Mouse (Mus musculus): Measurements from ENCODE around the gene B3gnt7.
"Not testable (repeated sequence)": the region's sequence is repeated elsewhere in the genome, so short reads cannot be mapped to it uniquely, and the experiment has no call there.

Gene B3gnt7

DNA sequence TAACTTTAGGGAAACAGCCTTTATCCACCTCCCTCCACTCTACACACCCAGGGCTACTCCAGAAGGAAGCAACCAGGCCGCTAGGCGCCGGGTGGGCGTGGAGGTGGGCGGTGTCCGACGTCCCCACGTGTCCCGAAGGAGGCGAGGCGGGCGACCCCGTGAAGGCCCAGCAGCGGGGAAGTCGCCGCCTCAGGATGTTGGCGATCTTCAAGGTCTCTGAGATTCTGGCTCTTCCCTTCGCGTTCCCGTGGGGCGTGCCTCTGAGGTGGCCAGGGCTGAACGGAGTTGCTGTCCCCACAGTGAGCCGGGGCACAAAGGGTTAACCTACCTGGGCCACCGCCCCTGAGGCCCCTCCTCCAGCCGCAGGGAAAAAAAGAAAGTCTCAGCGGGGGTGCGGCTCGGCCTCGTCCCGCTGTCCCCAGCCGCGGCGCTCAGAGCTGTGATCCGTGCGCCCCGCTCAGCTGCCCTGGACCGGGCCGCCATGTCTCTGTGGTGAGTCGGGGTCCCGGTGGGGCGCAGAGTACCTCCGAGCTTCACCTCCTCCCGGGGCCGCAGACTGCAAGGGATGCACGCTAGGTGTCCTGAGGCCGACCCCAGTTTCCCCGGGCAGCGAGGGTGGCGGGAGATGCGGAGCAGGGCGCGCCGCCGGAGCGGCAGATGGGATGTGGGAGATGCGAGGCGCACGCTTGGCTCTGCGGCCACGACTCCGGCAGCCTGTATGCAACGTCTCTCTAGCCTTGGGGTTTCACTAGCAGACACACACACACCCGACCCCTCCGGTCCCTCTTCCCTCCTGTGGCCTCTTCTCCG lies 636 bp downstream of the B3gnt7 start:
- DNase-seq (ENCODE audit: low spot score): peak; percentile 48

DNA sequence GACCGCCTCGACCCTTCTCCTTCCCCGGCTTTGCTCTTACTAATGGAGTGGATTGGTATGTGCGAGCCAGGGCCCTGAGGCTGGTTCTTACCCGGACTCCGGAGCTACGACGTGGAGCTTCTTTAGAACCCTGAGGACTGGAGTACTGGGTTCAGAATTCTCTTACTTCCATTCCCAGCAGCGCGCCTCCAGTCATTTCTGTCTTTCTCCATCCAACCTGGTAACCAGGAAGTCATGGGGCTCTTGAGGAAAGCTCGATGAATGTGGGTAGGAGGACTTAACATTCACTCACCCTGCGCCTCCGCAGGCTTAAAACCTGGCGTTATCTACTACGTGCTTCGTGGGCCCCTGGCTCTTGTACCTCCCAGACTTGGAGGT lies 1.2 kb downstream of the B3gnt7 start:
- DNase-seq (ENCODE audit: low spot score): no peak

DNA sequence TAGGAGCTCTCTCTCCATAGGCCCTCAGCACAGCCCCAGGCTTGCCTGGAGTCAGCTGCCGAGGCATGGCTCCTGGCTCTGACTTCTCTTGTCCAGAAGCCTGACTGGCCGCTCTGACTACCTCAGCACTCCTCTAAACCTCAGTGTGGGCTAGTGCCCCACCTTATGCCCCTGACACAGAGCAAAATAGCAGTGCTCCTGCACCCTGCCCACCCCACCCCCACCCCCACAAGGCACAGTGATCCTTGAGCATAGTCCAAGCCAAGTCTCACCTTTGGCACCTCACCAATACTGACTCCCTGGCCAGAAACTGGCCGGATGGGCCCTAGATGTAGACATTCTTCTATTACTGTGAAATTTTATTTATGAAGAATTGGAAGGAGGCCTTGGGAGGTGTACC lies 4.1 kb downstream of the B3gnt7 start:
- DNase-seq (ENCODE audit: low spot score): no peak

DNA sequence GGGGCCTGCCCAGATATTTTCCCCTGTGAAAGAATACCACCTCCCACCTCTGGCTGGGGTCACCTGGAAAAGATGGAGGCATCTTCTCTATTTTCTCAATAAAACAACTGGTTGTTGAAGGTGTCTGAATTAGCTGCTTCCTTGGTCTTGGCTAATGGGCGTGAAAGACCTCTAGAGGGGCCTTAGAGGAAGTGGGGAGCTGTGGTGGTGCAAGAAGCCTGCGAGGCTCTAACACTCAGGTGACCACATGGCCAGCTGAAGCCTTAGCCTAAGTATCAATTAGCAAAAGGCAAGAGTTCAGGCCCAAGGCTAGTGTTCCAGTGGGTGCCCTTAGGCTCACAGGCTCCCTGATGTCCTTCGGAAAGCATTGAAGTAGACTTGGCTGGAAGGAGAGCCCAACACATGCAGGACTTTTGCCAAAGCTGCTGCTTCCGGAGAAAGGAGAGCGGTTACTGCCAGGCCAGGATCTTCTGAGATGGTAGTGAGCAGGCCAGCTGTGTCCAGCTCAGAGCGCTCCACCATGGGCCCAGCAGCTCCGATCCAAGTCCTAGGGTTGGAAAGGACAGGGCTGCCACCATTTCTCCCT lies 4.6 kb downstream of the B3gnt7 start:
- DNase-seq (ENCODE audit: low spot score): no peak

DNA sequence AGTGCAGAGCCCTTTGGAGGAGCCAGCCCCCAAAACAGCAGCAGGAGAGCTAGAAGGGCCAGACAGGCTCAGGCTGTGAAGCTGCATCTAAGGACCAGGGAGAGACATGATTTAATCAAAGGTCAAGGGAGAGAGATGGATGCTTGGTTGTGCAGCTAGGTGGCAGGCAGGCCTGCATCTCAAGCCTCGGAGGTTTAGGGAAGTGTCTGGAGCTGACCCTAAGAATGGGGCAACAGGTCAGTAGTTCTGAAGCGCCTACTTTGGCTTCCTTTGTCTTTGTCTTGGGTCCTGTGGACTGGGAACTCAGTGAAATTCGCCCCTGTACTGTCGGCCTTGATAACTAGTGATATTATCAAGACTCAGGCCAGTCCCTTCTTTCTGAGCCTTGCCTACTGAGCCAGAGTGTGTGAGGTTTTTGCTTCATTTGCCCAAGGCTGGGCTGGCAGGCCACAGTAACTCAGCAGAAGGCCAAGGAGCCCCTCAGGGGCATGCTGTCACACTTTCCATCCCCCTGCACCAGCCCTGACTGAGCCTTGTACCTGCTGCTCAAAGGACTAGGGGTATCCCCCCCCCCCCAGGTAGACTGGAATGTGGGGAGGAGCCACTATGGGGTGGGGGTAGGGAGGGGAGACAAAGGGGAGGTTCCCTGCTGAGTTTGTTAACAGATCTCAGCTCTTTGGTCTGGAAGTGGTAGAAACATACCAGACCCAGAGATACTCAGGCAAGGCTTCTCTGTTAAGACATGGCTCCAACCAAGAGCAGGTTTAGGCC lies 5.4 kb downstream of the B3gnt7 start:
- DNase-seq (ENCODE audit: low spot score): no peak

DNA sequence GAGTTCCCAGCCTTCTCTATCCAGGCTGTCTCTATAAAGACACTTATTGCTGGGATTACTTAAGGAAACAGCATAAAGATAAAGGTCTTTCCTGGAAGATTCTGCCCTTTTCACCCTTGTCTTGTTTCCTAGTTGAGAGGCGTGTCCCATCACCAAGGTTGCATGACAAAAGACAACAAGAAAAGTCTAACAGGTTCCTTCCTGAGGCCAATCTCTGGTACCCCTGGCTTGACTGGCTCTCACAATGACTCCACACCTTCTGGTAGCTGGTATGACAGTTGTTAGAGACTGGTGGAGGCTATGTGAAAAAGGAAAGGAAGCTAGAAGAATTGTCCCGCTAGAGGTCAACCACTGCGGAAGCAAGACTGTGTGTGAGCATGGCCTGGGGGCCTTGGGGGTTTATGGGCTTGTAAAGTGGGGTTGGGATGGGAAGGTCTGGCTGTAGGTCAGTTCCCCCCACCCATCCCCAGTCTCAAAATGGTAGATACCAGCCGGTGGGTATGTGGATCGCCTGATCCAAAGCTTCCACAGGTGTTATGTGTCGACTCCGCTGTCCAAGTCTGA lies 6.7 kb downstream of the B3gnt7 start:
- no peak for DNase-seq (ENCODE audit: low spot score)

DNA sequence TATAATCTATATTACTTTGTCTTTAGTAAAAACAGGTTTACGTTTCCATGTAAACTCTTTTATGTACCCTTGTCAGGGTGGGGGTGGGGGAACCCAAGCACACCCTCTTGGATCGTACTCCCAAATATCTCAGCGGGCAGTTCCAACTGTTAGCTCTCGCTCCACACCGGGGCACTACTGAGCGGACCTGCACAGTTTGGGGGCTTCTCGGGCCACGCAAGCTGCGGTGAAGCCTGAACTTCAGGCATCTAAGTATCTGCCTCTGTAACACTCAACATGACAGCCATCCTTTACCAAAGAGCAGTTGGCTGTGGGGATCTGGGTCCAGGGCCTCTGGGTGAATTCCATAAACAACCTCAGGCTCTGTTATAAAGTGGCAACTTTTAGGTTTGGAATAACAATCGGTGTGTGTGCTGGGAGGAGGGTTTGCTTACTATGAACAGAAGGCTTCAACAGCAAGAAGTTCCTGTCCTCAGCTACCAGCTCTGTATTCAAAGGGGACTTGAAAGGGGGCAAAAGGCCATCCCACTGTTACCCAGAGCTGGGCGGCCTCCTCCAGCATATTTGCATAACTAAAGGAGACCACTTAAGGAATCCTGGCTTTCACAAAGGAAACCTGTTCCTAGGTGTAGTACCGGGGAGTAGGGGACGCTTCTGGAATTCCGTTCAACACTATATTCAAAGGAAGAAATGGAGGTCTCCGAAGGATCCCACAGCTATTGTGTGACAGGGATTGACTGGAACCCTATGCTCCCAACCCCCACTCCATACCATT lies 8.1 kb downstream of the B3gnt7 start:
- no peak for DNase-seq (ENCODE audit: low spot score)

DNA sequence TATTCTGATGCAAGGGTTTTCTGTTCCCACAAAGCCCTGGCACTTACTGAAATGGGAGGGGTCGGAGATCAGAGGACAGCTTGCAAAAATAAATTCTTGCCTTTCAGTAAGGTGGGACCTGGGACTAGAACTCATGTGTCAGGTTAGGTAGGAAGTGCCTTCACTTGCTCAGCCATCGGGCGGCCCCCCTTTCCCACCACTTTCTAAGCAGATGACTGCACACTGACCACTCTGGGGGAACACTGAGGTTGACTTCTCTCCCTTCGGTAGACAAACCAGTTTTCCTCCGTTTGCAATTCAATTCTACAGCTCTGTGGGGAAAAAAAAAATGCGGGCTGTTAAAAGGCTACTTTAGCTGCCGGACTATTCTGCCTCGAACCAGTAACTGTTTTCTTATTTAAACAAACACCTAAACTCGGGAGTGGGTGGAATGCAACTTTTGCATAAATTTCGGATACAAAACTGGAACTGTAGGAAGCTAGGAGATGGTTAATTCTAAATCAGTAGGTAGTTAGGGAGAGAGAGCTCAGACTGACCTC lies 8.9 kb downstream of the B3gnt7 start:
- DNase-seq (ENCODE audit: low spot score): no peak

DNA sequence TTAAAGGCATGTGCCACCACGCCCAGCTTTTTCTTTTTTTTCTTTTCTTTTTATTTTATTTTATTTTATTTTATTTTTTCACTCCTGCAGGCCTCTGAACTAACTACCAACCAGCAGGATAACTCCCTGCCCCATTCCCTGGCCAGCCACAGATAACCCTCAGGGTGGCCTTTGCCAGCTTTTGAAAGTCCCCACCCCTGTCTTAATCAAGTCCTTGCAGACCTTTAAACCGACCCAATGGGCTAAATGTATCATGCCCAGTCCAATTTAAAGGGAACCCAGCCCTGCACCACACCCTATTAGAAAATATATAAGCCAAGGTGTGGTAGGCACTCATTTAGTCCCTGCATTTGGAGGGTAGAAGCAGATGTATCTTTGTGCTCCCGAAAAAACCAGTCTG lies 9.6 kb downstream of the B3gnt7 start:
- no peak for DNase-seq (ENCODE audit: low spot score)

DNA sequence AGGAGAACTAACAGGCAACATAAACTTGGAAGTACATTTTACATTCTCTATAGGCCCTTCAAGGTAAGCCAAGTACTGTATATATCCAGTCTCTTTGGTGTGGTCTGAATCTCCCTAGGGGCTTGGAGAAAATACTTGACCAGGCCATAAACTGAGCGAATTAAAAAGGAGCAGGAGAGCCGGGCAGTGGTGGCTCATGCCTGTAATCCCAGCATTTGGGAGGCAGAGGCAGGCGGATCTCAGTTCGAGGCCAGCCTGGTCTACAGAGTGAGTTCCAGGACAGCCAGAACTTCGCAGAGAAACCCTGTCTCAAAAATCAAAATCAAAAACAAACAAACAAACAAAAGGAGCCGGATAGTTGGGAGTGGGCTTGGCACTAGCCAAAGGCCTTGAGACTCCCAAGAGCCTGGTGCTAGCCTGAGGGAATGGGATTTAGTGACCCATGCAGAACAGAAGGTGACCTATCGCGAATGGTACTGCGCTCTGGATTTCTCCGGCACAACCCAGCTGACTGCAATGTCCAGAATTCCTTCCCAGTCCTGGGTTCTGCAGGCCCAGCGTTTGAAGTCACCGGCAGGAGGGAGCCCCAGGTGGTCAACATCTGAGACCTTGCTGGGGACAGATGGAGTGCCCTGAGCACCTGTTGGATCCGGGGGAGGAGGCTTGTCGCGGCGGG lies 10.6 kb downstream of the B3gnt7 start:
- no peak for DNase-seq (ENCODE audit: low spot score)

DNA sequence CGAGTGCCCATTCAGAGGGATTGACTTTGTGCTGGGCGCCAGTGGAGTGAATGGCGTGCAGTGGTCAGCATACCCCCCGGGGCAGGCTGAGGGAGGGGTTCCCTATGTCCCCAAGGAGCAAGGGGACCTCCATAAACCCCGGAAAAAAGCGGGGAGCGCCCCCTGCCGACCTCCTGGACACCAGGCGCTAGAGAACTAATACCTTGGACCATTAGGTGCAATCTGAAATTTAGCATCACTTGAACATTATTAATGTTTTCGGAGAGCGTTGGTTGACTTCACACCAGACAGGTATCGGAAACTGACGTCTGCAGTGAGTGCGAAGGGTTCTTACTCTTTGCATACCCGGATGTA lies 11.1 kb downstream of the B3gnt7 start:
- peak; percentile 25 for DNase-seq (ENCODE audit: low spot score)

DNA sequence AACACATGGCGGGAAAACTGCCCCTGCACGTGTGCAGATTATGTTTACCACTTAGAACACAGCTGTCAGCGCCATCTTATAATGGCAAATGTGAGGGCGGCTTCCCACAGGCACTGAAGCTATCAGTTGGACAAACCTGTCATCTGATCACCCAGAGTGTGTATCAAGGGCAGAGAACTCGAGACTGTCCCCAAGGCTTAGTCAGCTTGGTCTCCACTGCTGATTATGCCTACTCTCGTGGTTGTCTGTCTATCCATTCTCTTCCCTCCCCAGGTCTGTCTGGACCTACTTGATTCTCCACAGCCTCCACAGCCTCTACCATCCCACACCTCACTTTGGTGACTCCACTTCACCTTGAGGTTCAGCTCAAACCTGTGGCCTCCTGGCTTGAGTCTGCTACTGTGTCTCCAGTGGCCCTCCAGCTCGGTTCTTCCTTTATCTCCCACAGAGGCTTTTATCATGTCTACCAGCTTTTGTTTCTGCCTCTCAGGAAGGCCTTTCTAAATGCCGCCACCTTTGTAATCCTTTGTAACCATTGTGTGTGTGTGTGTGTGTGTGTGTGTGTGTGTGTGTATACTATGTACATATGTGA lies 18.3 kb downstream of the B3gnt7 start:
- DNase-seq (ENCODE audit: low spot score): no peak

DNA sequence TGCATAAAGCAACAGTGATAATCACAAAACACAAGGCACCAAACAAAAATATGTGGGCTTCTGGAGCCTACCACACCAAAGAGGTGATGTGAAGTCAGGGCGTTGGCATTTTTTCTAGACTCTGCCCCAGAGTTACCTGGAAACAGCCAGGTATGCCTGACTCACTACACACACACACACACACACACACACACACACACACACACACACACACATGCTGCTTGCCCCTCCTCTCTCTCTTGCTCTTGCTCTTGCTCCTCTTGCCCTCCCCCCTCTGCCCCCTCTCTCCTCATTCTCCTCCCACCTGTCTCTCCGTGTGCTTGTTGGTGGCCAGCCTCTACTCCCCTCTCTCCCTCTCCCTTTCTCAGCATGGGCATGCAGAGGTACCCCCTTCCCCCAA lies 33.7 kb downstream of the B3gnt7 start:
- DNase-seq (ENCODE audit: low spot score): no peak

DNA sequence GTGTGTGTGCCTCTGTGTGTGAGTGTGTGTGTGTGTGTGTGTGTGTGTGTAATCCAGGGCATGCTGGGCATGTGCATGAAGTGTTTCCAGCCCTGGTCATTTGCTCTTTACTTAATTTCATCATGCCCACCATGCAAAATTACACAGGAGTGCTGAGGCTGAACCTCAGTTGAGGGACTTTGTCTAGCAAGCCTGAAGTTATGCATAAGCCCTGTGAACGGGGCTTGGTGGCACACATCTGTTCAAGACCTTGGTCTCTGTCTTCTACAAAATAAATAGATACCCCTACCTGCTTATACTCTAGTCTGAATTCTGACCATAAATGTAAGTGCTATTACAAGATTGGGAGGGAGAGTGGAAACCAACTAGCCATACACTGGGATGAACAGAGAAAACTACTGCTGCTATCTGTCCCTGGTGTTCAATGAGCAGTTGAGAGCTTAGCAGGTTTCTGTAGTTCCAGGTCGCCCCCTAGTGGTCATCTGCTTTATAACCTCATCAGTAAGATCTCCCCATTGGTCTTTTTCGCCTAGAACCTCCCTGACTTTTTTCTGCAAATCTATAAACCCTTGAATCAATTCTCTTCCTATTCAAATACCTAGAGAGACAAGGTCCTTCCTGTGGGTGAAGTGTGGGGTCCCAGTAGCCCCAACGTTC lies 36.7 kb downstream of the B3gnt7 start:
- DNase-seq (ENCODE audit: low spot score): peak; percentile 80

DNA sequence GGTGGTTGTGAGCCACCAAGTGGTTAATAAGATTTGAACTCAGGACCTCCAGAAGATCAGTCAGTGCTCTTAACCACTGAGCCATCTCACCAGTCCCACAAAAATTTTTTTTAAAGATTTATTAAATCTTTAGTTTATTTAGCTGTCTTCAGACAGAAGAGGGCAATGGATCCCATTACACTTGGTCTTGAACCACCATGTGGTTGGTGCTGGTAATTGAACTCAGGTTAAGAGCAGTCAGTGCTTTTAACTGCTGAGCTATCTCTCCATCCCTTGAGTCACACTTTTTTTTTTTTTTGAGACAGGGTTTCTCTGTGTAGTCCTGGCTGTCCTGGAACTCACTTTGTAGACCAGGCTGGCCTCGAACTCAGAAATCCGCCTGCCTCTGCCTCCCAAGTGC lies 38.5 kb downstream of the B3gnt7 start:
- not testable (repeated sequence) for DNase-seq (ENCODE audit: low spot score)

DNA sequence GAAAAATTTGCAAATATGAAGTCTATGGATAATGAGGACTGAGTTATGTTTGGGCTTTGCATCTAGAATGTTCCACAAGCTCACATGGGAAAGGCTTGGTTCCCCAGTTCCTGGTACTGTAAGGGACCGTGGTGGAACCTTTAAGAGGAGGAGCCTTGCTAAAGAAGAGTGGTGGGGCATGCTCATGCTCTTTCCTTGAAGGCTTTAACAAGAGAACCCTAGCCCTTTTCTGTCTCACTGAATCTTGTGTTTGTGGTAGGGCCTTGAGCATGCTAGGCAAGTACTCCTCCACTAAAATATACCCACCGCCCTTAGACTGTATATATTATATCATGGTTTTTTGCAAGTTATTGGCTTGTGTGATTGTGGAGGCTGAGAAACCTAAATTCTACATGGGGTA lies 39.7 kb downstream of the B3gnt7 start:
- DNase-seq (ENCODE audit: low spot score): no peak

DNA sequence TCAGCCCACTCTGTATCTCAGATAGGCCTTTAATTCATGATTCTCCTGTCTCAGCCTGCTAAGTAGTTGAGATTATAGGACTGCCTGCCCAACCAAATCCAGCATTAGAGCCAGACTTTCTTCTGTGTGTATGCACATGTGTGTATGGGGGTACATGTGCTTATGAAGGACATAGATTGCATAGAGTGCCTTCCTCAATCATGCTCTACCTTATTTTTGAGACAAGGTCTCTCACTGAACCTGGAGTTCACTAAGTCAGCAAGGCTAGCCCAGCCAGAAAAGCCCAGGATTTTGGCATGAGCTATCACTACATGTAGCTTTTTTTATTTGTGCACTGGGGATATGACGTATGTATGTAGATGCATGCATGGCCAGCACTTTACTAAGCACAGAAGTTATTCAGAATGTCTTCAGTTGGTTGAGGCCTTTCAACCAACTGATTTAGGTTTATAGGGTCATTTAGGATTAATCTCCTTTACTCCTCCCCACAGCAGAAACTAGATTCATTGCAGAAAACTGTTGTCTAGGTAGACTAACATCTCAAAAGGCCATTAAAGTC lies 40.5 kb downstream of the B3gnt7 start:
- DNase-seq (ENCODE audit: low spot score): no peak

DNA sequence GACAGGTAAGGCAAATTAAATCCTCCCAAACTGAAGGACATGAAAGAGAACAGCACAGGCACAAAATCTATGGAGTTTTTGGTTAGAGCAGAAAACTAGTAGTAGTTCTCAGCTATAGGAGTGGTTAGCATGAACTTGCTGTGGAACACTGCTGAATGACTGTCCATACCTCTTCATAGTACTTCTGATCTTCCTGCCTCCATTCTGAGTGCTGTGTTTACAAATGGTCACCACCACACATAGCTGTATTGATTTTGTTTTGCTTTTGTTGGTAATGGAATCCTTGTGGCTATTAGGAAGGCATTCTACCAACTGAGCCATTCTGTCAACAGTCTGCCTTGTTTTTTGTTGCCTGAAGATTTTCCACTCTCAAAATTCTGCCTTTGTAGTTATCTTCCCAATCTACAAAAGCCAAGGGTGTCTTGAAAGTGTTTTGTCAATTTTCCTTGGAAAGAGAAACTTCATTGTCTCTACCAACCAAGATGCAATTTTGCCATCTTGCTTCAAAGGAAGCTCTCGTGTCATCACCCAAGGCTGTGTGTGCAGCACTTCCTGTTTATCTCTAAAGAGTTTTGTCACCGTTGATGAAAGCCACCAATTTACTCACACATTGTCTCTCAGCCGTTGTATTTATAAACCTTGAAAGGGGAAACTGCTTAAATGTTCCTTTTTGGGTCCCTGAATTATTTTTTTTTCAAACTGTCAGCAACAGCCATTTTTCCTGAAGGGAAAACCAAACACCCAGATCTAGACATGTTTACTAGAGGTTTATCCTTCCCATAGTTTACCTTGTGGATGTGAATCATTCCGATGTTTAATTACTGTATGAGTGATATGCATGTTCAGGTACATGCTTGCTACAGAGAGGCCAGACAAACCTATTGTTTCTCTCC lies 41.6 kb downstream of the B3gnt7 start:
- DNase-seq (ENCODE audit: low spot score): no peak

DNA sequence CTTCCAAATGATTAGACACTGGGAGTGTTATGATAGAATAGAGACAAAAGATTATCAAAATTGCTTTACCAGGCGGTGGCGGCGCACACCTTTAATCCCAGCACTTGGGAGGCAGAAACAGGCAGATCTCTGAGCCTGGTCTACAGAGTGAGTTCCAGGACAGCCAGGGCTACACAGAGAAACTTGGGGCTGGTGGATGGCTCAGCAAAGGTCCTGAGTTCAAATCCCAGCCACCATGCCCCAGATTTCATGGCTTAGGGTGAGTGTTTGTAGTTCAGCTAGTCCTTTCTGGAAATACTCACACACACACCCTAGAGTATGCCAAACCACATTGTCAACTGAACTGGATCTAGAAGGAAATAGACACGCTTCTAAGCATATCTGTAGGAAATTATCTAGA lies 42.4 kb downstream of the B3gnt7 start:
- no peak for DNase-seq (ENCODE audit: low spot score)
